Mouse (Mus musculus): Measurements from ENCODE around the gene Slit1.

Slit1 gene

DNA sequence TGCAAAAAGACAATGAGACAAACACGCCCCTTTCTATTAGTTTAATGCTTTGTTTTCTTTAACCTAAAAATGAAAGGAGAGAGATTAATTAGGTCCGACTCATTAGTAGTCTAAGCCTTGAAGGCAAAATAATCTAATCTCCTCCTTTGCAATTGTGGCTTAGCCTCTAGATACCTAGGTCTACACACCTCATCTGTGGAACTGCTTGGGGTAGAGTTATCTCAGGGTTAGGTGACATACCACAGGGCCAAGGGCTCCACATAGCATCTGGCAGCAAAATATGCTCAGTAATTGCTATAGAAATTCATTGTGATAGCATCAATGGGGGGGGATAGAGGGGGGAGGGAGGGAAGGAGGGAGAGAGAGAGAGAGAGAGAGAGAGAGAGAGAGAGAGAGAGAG, 18.0 kb downstream of the Slit1 start:
- DNase-seq (ENCODE audit: extremely low read depth, insufficient read length, low spot score) = no peak

DNA sequence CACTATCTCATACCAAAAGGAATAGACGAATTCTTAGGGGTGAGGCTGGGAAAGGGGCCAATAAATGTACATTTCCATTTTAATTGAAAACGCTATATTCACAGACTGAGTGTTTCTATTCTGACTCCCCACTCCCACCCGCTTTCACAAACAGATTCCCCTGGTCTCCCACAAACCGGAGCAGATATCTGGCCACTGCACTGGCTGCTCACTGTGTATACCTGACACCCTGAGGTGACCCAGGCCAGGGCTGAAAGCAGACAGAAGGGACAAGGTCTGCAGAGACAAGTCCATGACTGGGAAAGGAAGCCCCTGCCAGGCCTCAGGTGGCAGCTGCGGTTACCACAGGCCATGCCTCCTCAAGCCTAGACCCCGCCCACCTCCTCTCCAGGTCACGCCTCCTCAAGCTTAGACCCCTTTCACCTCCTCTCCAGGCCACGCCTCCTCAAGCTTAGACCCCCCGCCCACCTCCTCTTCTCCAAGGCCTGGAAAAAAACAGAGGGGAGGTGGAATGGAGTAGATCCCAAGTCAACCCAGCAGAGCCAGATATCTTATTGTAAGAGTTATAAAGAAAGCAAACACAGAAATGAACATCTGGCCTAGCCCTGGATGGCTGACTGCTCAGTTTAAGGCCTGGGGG, 18.5 kb downstream of the Slit1 start:
- DNase-seq (ENCODE audit: extremely low read depth, insufficient read length, low spot score) = no peak

DNA sequence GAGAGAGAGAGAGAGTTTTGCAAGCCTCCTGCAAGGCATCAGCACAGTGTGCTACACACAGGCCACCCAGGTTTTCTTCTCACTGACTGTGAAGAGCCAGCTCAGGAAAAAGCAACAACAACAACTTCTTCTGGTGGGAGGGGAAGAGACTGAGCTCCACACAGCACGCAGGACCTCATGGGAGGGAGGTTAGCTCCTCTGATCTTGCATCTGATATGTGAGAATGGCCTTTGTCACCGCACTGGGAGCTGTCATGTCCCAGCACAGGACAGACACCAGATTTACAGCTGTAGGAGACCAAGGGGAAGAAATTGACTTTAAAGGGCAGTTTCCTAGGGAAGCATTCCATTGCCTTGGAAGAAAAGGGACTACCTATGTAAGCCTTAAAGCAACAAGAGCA, 20.1 kb downstream of the Slit1 start:
- DNase-seq (ENCODE audit: extremely low read depth, insufficient read length, low spot score) = no peak

DNA sequence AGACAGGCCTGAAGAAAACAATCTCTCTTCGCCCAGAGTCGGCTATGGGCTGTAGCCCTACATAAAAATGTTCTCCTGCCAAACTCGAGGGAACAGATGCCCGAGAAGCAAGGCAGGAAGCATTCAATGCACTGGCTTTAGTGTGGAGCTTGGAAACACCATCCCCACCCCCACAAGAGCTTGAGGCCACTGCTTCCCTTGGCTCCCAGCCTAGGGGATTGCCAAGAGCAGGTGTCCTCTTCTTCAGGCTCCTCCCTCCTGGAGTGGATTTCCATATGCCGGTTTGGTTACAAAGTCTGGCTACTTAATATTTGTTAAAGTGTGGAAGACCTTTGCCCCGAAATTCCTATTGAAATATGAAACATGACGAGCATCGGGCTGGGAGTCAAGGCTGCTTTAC, 24.0 kb downstream of the Slit1 start:
- DNase-seq (ENCODE audit: extremely low read depth, insufficient read length, low spot score) = no peak

DNA sequence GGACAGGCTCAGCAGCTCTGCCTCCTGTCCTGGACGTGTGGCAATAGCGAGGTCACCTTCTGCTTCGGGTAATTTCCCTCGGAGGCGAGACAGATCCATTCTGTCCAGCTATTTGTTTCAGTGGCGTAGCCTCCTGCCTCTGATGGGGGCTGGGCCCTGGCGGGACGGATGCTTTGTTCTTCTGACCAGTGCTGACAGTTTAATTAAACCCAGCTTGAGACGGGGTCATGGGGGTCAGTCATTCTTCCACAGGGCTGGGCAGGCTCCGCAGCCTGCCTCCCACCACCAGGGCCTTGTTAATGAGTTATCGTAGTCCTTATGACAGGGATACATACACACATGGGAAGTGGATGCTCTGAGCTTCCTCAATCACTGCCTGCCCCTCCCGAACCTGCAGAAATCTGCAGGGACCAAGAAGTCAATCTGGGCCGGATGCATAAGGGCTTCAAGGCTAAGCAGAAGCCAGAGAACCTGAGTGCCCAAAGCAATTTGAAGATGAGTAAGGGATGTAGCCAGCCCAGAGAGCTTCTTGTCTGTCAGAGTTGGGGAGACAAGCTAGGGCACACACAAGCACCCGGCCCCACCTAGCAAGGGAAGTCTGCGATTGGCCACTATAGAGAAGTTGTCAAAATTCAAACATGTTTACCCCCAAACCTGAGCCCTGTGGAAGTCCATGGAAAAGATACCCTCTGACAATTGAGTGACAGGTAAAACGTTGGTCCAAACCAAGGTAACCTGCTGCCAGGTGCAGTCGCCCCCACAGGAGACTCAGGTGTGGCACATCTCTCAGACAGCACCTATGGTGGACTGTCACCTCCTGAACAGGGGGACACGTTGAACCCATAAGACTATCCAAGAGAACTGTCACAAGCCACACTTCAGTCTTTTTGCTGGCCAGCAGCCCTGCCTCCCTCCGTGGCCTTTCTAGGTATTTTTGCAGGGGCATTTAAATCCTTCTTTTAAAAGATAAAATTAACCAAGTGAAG, 26.9 kb downstream of the Slit1 start:
- no peak for DNase-seq (ENCODE audit: extremely low read depth, insufficient read length, low spot score)

DNA sequence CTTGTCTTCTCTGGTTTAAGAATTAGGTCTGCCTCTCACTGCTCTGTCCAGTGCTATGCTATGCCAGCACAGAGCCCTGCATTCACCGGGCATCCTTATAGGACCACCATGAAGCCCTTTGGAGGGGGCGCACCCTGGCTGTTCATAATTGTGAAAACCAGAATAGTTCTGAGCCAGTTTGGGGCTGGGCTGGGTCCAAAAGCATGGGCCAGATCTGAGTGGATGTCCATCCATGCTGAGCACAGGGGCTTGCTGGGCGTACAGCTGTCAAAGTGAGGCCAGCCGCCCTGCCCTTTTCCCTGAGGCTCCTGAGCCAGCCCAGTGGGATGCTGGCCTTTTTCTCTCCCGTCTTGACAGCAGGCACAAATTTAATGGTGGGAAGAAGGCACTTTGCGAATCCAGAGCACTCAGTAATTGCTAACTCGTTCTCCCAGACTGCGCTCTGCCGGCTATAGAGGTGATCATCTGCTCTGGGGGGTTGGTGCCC, 29.0 kb downstream of the Slit1 start:
- no peak for DNase-seq (ENCODE audit: extremely low read depth, insufficient read length, low spot score)

DNA sequence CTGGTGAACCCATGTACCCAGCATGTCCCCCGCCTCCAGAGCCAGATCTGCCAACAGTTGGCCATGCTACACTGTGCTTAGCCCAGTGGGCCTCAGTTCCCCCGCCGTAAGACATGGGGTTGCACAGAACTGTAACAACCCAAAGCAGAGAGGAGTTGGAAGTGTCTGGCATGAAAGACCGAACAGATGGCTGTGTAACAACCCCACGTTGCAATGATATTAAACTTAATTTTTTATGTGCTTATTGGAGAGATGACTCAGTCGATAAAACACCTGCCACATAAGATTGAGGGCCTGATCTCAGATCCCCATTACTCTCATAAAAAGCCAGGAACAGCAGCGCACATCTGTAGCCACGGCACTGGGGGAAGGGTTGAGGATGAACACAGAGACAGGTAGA, 30.6 kb downstream of the Slit1 start:
- no peak for DNase-seq (ENCODE audit: extremely low read depth, insufficient read length, low spot score)

DNA sequence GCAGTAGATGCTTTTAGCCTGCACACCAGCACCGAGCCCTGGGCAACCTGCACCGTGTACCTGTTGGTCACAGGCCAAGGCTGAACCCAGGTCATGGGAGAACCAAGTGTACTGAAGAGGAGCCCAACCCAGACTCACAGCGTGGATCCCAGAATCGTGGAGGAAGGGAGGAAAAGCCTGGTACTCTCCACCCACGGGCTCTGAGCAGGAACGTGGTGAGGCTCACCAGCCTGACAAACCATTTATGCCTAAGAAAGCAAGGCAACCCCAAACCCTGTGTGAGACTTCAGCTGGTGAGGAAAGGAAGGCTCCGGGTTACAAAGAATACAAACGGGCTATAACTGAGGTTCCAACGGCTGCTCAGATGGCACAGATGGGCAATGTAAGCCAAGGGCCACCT, 31.8 kb downstream of the Slit1 start:
- DNase-seq (ENCODE audit: extremely low read depth, insufficient read length, low spot score) = no peak

DNA sequence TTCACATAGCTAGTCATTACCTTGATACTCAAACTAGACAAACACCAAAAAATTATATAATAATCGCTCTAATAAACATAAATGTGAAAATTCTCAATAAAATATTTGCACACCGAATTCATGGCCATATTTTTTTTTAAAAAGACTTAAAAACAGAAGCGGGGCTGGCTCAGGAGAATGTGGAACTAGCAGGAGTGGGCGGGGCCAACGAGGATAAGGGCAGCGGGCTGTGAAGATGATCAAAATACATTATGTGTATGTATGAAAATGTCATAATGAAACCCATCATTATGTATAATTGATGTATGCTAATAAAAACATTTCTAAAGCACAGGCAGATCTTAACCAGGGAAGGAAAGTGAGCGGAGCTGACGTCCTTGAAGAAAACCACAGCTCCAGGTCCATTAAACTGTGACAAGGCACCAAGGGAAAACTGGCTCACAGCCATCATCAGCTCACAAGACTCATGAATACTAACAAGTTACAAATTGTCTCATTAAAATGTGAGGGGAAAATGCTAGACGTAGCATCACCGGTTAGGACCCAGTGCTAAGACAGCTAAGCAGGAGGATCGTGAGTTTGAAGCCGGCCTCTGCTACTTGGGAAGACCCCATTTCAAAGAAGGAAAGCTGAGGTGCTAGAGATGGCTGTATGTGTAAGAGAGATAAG, 33.8 kb downstream of the Slit1 start:
- no peak for DNase-seq (ENCODE audit: extremely low read depth, insufficient read length, low spot score)

DNA sequence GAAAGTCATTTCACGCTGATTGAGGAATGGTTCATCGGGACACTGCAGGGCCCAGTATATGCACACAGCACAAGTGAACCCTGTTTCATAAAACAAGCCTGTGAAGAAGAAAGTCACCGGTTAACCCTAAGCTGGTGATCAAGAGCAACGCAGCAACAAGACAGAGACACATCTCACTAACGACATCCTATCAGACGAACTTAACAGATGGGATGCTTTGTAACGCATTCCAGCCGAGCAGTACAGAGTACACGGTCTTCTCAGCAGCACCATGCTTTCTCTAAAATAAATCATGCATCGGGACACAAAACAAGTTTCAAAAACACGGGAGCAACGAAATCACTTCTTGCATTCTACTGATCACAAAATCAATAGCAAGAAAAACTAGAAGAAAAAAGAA, 35.6 kb downstream of the Slit1 start:
- no peak for DNase-seq (ENCODE audit: extremely low read depth, insufficient read length, low spot score)

DNA sequence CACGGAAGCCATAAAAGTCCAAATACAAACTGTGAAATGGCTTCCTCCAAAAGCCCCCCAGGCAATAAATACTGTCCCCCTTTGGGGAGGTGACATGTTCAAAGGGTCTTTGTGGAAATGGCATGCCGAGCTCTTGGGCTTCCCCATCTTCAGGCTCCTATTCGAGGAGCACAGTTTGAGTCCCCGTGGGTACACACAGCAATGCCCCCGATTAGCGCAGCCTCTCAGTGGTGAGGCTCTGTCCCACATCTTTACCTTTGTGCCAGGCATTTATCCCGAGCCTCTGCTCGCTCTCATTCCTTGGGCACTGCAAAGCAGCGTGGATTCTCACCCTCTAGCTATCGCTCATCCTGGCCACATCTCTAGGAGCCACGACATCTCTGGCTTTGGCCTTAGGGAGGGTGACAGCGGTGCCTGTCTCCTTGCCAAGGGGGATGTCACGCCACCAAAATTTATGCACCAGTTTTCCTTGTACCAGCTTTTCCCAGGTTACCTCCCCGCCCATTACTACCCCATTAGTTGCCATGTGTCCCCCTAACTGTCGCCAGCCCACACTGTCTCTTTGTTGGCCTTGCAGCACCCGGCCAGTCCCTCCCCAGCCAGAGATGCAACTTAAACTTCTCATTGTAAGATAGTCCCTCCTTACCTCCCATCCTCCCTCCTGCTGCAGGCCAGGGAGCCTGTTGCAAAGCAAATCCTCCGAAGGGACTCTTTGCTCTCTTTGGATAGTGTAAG, 37.2 kb downstream of the Slit1 start:
- DNase-seq (ENCODE audit: extremely low read depth, insufficient read length, low spot score) = no peak

DNA sequence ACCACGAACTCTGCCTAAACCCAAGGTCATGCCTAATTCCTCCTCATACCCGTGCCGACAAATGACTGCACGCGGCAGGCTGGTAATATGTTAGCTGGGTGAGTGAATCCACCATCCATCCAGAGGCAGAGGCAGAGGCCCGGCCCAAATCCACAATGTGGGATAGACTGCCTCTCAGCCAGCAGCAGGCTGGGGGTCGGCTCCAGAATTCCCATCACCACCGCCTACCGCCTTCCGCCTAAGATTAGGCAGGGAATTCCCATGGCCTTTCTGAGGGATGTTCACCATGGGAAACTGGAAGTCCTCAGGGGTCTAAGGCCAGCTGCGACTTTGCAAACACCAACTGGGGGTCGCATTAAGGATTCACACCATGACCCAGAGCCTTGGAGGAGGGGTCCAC, 38.0 kb downstream of the Slit1 start:
- no peak for DNase-seq (ENCODE audit: extremely low read depth, insufficient read length, low spot score)

DNA sequence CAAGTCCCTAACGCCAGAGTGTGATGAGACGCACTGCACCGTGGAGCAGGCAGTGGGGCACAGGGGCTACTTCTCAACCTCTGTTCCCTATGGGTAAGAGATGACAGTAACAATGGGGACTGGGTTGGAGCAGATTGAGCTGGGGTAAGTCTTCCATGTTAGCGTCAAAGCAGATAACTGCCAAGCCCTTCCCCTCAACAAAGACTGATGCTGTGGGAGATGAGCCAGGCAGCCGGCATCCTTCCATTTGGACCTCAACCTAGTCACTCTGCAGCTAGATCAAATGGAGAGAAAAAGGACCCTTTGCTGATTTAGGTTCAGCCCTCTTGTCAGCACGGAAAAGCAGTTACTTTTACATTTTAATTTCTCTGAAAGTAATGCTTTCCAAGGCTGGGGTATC, 40.8 kb downstream of the Slit1 start:
- DNase-seq (ENCODE audit: extremely low read depth, insufficient read length, low spot score) = no peak

DNA sequence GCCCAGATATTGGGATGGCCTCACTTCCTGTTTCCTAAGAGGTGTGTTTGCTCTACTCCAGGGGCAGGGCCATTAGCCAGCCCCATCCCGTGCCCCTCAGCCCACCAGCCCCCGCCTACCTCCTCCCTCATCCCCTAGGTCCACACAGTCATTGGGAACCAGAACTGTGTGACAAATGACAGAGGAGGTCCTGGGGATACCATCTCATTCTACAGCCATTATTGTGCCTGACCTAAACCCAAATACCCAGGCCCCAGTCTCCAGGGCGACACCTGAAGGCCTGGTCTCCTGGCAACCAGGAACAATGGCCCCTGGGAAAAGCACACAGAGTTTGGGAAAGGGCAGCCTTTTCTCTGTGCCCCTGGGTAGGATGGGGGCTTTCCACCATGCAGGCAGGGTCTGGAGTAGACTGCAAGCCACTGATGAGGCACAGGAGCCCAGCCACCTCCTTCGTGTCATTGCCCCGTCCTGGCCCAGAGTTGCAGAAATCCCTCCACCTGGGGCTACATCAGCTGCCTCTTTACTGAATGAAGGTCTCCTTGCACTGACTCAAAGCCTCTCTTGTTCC, 44.5 kb downstream of the Slit1 start:
- no peak for DNase-seq (ENCODE audit: extremely low read depth, insufficient read length, low spot score)

DNA sequence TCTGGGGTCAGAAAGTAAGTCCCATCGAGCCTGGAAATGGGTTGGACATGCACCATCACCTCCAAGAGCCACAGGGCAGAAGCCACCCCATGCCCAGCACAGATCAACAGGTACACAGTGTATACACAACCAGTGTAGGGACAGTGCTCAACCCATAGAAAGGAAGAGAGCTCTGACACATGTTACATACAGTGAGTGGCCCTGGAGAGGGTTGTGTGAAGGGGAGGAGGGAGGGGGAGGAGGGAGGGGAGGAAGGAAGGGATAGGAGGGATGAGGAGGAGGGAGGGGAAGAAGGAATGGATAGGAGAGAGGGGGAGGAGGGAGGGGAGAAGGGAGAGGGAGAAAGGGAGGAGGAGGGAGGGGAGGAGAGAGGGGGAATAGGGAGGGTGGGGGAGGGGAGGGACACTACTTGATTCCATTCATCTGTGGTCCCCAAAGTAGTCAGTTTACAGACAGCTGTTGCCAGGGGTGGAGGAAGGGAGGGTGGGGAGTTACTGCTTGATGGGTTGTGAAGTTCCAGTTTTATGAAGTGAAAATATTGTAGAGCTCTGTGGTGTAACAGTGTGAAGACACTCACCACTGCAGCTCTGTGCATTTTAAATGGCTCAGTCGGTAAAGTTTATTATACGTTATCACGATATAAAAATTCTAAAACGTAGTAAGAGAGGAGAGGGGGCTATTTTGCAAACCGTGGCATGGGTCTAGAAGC, 45.5 kb downstream of the Slit1 start:
- no peak for DNase-seq (ENCODE audit: extremely low read depth, insufficient read length, low spot score)

DNA sequence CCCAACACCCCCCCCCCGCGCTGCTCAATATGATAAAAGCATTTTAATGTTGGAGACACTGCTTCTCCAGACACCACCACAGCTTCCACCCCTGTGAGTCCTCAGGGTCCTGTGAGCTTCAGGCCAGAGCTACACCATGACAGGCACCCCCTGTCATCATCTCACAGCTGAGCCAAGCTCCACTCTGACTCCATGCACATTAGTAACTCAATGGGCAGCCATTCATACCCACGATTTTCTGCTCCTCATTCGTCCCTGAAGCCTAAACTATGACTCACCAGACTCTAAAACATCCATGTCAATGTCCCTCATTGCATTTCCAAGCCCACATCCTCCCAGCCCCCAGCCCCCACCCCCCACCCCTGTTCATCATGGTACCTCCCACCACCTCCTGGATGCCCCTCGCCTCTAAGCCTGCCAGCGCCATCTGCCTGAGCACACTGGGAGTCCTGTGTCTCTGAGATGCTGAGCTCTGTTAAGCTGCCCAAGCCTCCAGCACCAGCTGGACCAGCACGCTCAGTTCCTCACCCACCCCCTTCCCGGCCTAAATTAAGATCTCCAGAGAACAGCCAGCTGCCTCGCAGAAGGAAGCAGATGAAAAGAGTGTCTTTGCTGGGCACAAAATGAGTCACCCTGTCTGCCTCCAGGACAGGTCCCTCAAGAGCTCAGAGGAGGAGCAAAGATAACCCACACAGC, 46.2 kb downstream of the Slit1 start:
- no peak for DNase-seq (ENCODE audit: extremely low read depth, insufficient read length, low spot score)

DNA sequence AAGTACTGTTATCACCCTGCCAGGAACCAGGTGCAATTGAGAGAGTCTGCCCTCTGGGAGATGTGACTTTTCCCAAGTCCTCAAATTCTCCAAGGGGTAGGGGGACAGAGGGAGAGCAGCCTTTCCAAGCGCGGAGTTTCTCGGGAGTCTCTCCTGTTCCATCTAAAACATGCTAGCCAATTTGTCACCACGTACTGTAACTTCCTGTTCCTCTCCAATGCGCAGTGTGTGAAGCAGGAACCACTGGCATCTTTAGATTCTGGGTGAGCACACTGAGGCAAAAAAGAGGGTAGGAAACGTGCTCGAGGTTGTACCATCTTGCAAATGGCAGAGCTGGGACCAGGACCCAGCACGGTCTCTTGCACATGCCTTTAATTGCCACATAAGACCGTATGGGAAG, 47.0 kb downstream of the Slit1 start:
- no peak for DNase-seq (ENCODE audit: extremely low read depth, insufficient read length, low spot score)

DNA sequence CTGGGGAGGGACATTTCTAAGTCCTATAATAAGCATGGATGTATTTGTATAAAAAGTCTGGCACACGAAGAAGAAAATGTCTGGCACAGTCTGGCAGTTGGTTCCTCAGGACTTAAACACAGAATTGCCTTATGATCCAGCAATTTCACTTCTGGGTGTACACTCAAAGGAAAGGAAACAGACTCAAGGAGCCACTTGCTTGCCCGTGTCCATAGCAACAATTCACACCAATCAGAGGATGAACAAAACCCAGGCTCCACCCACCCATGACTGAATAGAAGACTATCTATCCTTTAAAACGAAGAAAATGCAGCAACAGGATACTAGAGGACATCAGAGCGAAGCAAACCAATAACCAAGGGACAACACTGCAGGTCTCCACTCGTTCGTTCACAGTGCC, 48.4 kb downstream of the Slit1 start:
- DNase-seq (ENCODE audit: extremely low read depth, insufficient read length, low spot score) = no peak

DNA sequence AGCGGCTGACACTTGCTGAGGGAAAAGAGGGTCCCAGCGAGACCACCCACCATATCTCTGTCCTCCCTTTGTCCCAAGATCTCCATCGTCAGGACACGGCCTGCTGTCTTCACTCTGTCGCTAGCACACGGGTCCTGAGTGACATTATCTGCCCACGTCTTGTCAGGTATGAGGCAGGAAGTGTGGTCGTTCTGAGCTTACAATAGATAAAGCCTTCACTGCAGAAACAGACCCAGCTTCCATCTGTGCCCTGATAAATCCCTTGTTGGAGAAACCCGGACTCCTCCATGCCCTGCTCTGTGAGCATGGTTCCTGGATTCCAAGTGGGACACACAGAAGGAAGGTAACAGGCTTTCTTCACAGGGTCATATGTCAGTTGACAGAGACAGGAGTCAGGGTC, 48.9 kb downstream of the Slit1 start:
- DNase-seq (ENCODE audit: extremely low read depth, insufficient read length, low spot score) = no peak
